Mouse (Mus musculus) left cerebral cortex, adult 8-10 months (tissue): Measurements from ENCODE around the gene Emc6. TPM values are rescaled to one million over a fixed set of nuclear protein-coding genes. Genes with fewer than 3 reads are reported as not detected.

Experiments used
- DNase-seq, 2 experiments: peaks; one replicate each; pipeline ENCODE4 v3.0.0; 2022; ENCODE audit warnings: low spot score in 2 of 2
- total RNA-seq, 4 experiments: library from RNA; stranded (reverse); gene quantifications; 2 replicates each; pipeline ENCODE4 v1.2.4; 2022

Gene Emc6
- total RNA-seq = 10 to 100 TPM; 39.9 to 46.8 (median 42.9) TPM

GRCm38 (mm10) chr11:73176608-73177508, at the start of gene Emc6, which contains the start of gene Tax1bp3:
Gene Emc6, minus strand, starts transcription at chr11:73177037.
Gene Tax1bp3, plus strand, starts transcription at chr11:73177083.
- DNase-seq = peak; percentile 84 to 95

GRCm38 (mm10) chr11:73225856-73226255, 49.0 kb upstream of the Emc6 start:
- DNase-seq = no peak

GRCm38 (mm10) chr11:73223966-73224365, 47.1 kb upstream of the Emc6 start:
- no peak for DNase-seq

- no peak for DNase-seq
These were observed 46.0 kb upstream of the Emc6 start for GRCm38 (mm10) chr11:73222846-73223245.

DNA sequence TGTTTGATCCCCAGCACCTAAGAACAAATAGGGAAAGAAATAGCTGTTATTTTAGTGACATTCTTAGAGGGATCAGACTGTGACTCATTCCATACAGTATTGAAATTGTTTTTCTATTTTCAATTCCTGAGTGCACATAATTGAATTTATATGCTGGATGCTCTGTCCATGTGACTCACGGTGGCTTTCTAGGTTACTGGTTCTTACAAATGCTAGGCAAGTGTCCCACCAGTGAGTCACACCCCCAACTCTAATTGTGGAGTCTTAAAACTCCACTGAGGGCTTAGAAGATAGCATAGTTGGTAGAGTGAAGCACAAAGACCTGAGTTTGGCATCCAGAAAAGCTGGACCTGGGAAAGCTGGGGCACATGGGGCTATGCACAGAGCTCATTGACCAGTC, 43.8 kb upstream of the Emc6 start:
- no peak for DNase-seq

DNA sequence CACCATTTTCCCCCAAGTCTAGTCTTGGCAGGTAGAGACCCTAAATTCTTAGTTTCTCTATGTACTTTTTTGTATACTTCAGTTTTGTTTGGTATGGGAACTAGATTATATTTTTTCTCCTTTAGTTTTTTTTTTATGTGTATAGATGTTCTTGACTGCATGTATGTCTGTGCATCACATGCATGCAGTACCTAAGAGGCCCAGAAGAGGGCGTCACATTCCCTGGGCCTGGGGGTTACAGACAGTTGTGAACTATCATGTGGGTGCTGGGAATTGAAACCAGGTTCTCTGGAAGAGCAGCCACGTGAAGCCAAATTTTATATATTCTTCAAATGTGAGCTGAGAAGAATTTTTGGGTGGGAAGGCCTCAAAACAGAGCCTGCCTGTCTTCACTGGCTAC, 42.8 kb upstream of the Emc6 start:
- no peak for DNase-seq

DNA sequence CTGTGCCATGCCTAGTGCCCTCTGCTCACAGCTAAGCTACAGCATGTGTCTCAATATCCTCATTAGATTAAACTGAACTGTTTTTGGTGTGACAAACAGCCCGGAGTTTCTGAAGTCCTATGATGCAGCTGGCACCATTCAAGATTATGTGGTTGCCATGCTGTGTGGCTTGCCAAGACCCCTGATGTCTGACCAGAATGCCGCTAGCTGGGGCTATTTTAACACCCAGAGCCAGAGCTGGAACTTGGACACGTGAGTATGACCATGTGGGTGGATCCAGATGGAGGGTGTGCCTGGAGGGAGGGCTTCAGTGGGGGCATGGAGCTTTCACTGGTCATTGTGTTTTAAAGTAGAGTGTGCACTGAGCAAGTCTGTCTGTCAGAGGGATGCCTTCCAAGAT, 37.1 kb upstream of the Emc6 start:
- DNase-seq = no peak

DNA sequence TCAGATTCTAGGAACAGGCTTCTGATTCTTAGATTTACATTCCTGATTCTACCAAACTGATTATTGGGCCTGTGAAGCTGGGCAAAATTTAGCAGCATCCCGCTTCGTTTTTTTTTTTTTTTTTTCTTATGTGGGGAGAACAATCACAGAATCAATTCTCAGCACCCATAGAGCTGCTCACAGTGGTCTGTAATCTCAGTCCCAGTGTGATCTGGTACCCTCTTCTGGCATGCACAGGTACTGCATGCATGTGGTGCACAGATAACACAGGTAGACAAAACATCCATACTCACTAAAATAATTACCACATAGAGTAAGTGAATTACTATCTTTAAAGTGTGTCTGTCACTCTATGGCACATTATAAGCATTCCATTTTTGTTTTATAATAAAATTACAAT, 30.8 kb upstream of the Emc6 start:
- DNase-seq = no peak

DNA sequence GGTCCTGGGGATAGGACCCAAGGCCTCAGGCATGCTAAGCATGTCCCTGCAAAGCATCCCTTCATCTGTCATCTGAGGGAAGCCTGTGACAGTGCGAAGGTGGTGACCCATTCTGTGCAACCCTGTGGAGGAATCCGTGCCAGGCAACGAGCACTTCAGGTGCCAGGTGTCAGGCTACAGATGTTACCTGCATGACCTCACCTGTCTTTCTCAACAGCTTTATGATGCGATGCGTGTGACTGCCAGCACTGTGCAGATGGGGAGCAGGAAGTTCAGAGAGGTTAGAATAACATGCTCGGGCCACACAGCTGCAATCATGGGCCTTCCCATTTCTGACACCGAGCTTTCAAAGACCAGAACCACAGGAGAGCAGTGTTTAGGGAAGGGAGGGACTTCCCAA, 28.4 kb upstream of the Emc6 start:
- DNase-seq = no peak

DNA sequence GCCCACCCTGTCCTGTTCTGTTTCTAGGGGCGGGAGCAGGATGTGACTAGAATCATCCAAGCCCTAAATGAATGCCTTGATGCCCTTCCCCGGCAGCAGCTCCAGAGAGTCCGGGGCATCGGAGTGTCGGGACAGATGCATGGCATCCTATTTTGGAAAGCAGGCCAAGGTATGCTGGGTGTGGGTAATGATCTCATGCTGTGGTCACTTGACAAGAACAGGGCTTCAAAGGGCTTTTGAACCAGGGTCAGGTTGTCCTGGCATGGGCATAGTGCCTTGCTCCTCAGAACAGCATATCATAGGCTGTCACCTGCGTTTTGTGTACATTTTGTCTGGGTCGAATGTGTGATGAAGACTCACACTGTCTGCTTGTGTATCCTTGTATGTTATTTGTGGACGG, 27.1 kb upstream of the Emc6 start:
- no peak for DNase-seq

- DNase-seq = no peak
These were observed 24.8 kb upstream of the Emc6 start for GRCm38 (mm10) chr11:73201597-73201996.

- no peak for DNase-seq
These were observed 24.2 kb upstream of the Emc6 start for GRCm38 (mm10) chr11:73201021-73201420.

DNA sequence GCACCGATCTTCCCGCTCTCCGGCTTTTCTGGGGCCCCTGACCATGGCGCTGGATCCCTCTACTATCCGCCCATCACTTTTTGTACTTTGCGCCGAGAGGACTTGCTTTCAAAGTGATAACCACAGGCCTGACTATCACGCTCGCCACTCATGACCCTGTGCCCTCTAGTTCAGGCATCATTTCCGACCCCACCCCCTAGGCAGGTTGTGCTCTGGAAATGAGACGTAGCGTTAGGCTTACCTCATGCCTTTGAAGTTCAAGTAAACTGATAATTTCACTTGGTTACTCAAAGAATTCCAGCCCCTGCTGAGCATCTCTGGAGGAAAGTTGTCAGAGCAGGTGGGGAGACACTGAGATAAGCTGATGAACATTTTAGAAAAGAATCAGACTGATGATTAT, 23.0 kb upstream of the Emc6 start:
- DNase-seq = no peak

- DNase-seq = peak; percentile 93 to 95
These were observed 22.4 kb upstream of the Emc6 start, which contains the start of gene Shpk for GRCm38 (mm10) chr11:73199230-73199712. Gene Shpk, plus strand, starts transcription at chr11:73199460.

- peak in 1 of 2 experiments; percentile 89 for DNase-seq
These were observed 21.9 kb upstream of the Emc6 start, which contains the start of gene Ctns for GRCm38 (mm10) chr11:73198603-73199229. Gene Ctns, minus strand, starts transcription at chr11:73199042.

DNA sequence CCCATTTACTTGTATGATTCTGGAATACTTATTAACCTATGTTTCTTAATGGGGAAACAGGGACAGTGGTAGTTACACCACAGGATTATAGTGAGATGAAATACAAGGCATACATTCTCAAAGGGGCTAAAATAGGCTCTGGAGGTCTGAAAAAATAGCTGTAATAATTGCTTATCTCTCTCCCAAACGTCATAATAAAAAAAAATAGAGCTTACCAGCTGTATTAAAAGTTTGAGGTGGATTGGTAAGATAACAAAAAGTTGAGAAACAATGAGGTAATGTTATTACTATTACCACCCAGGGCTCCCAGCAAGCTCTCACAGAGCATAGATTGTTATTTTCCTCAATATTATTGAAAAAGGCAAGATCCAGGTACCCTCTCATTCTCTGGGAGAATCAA, 21.4 kb upstream of the Emc6 start:
- DNase-seq = no peak

- no peak for DNase-seq
These were observed 17.6 kb upstream of the Emc6 start for GRCm38 (mm10) chr11:73194444-73194843.

GRCm38 (mm10) chr11:73193047-73193446, 16.2 kb upstream of the Emc6 start:
- no peak for DNase-seq

DNA sequence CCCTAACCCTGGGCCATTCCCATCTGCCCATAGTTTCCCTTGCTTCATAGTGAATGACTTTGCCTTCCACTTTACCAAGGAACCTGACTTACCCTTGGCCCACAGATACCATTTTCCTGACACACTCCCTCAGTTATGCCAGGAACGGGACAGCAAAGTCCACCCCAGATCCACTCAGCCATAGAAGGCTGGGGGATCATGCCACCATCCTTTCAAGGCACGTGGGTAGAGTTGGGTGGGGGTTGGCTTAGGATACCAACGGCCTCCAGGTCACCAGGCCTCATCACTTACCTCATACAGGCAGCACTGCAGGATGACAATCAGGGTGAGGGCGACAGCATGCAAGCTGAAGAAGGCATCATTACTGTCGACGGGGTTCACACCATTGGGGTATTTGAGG, 10.4 kb upstream of the Emc6 start:
- DNase-seq = no peak

DNA sequence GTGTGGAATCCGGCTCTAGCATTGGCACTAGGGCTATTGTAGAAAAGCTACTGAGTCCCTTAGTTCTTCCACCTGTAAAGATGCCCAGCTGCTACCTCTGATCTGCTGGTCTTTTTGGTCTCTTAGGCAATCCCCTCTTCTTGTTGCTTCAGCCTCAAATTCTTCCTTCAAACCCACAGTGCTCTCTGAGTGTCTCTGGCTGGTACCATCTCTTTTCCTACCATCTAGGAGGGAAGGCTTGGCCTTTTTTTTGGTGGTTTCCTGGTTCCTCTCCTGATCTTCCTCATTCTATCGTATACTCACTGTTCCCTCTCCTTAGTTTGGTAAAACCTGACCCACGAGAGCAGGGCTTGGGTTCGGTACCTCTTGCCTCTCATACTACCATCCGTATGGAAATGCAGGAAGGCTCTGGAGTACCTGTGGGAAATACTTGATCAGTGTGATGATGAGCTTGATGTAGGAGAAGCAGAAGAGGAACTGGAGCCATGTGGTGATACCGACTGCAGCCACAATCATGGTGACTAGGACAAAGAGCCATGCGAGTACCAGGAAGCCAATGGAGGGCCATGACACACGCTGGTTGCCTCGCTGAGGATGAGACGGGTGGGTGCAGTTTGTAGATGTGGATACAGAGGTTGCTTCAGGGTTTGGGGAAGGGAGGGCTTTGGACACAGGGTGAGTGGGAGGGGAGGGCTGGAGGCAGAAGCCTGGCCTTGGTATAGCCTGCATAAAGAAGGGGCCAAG, 9.2 kb upstream of the Emc6 start:
- no peak for DNase-seq

- DNase-seq = no peak
These were observed 1.1 kb upstream of the Emc6 start for GRCm38 (mm10) chr11:73177895-73178294.

- peak in 1 of 2 experiments; percentile 11 for DNase-seq
These were observed 655 bp upstream of the Emc6 start for GRCm38 (mm10) chr11:73177509-73177875.
